Mouse (Mus musculus): ENCODE measurements around the gene Xlr3a. TPM values are rescaled to one million over a fixed set of nuclear protein-coding genes. Genes with fewer than 3 reads are reported as not detected.
"Not testable (repeated sequence)": the region's sequence is repeated elsewhere in the genome, so short reads cannot be mapped to it uniquely, and the experiment has no call there.

The Xlr3a gene
- 1.9 and 2.2 TPM in 2 replicates for polyA plus RNA-seq (2014; fragmentation: Nextera tagmentation; extraction: Ambion mirVana)

- ATAC-seq (replicated peaks; ENCODE audit: insufficient number of reproducible peaks, low FRiP score, low TSS enrichment); H3K27ac ChIP-seq (ENCODE audit: low read depth, low read length); H3K9me3 ChIP-seq (replicated peaks; ENCODE audit: control insufficient read depth, low read length); H3K27me3 ChIP-seq (ENCODE audit: control insufficient read depth, insufficient read depth, low read length); H3K4me2 ChIP-seq; H3K4me1 ChIP-seq (ENCODE audit: control insufficient read depth, insufficient read depth, low read length); H3K4me3 ChIP-seq (ENCODE audit: low read depth, low read length); H3K9ac ChIP-seq (ENCODE audit: low read depth, low read length); H3K36me3 ChIP-seq (ENCODE audit: control insufficient read depth, insufficient read depth, low read length): not testable (repeated sequence)
- whole genome bisulfite sequencing (ENCODE audit: insufficient replicate concordance), result 68% methylated on average over 11 of the region's 13 CpGs
Observed at GRCm38 (mm10) chrX:73096941-73097508, at the start of gene Xlr3a. Xlr3a (minus strand) TSS chrX:73097095.

GRCm38 (mm10) chrX:73143218-73143618 lies 46.3 kb upstream of the Xlr3a start:
- H3K4me1 ChIP-seq (ENCODE audit: control insufficient read depth, insufficient read depth, low read length); H3K27ac ChIP-seq (ENCODE audit: low read depth, low read length); H3K9me3 ChIP-seq (replicated peaks; ENCODE audit: control insufficient read depth, low read length); H3K4me2 ChIP-seq; H3K9ac ChIP-seq (ENCODE audit: low read depth, low read length); H3K4me3 ChIP-seq (ENCODE audit: low read depth, low read length); H3K36me3 ChIP-seq (ENCODE audit: control insufficient read depth, insufficient read depth, low read length); ATAC-seq (replicated peaks; ENCODE audit: insufficient number of reproducible peaks, low FRiP score, low TSS enrichment); H3K27me3 ChIP-seq (ENCODE audit: control insufficient read depth, insufficient read depth, low read length): not testable (repeated sequence)
- no CpG with 5 or more reads among the region's 7 CpGs for WGBS (ENCODE audit: insufficient replicate concordance)

GRCm38 (mm10) chrX:73122859-73123829 lies 26.2 kb upstream of the Xlr3a start:
- H3K27me3 ChIP-seq (ENCODE audit: control insufficient read depth, insufficient read depth, low read length); H3K4me2 ChIP-seq; H3K36me3 ChIP-seq (ENCODE audit: control insufficient read depth, insufficient read depth, low read length); H3K27ac ChIP-seq (ENCODE audit: low read depth, low read length); ATAC-seq (replicated peaks; ENCODE audit: insufficient number of reproducible peaks, low FRiP score, low TSS enrichment); H3K4me3 ChIP-seq (ENCODE audit: low read depth, low read length); H3K4me1 ChIP-seq (ENCODE audit: control insufficient read depth, insufficient read depth, low read length); H3K9me3 ChIP-seq (replicated peaks; ENCODE audit: control insufficient read depth, low read length); H3K9ac ChIP-seq (ENCODE audit: low read depth, low read length): not testable (repeated sequence)
- WGBS (ENCODE audit: insufficient replicate concordance), result no CpG with 5 or more reads among the region's 12 CpGs

- no CpG with 5 or more reads among the region's 7 CpGs for WGBS (ENCODE audit: insufficient replicate concordance)
- ATAC-seq (replicated peaks; ENCODE audit: insufficient number of reproducible peaks, low FRiP score, low TSS enrichment); H3K27ac ChIP-seq (ENCODE audit: low read depth, low read length); H3K9ac ChIP-seq (ENCODE audit: low read depth, low read length); H3K36me3 ChIP-seq (ENCODE audit: control insufficient read depth, insufficient read depth, low read length); H3K9me3 ChIP-seq (replicated peaks; ENCODE audit: control insufficient read depth, low read length); H3K27me3 ChIP-seq (ENCODE audit: control insufficient read depth, insufficient read depth, low read length); H3K4me3 ChIP-seq (ENCODE audit: low read depth, low read length); H3K4me1 ChIP-seq (ENCODE audit: control insufficient read depth, insufficient read depth, low read length); H3K4me2 ChIP-seq: not testable (repeated sequence)
Observed at GRCm38 (mm10) chrX:73116747-73117146, 19.9 kb upstream of the Xlr3a start, which contains the start of gene Gm14685. Gm14685 (plus strand) TSS chrX:73117047.

GRCm38 (mm10) chrX:73082267-73083055 lies 14.4 kb downstream of the Xlr3a start, which contains the start of gene Xlr4a:
Xlr4a (minus strand) TSS chrX:73082478.
- ATAC-seq (replicated peaks; ENCODE audit: insufficient number of reproducible peaks, low FRiP score, low TSS enrichment); H3K36me3 ChIP-seq (ENCODE audit: control insufficient read depth, insufficient read depth, low read length); H3K27ac ChIP-seq (ENCODE audit: low read depth, low read length); H3K9me3 ChIP-seq (replicated peaks; ENCODE audit: control insufficient read depth, low read length); H3K4me2 ChIP-seq; H3K9ac ChIP-seq (ENCODE audit: low read depth, low read length); H3K4me1 ChIP-seq (ENCODE audit: control insufficient read depth, insufficient read depth, low read length); H3K4me3 ChIP-seq (ENCODE audit: low read depth, low read length); H3K27me3 ChIP-seq (ENCODE audit: control insufficient read depth, insufficient read depth, low read length): not testable (repeated sequence)
- WGBS (ENCODE audit: insufficient replicate concordance), result 67% methylated on average over 19 of the region's 19 CpGs

- not testable (repeated sequence) for H3K27me3 ChIP-seq (ENCODE audit: control insufficient read depth, insufficient read depth, low read length); H3K4me3 ChIP-seq (ENCODE audit: low read depth, low read length); H3K4me1 ChIP-seq (ENCODE audit: control insufficient read depth, insufficient read depth, low read length); ATAC-seq (replicated peaks; ENCODE audit: insufficient number of reproducible peaks, low FRiP score, low TSS enrichment); H3K36me3 ChIP-seq (ENCODE audit: control insufficient read depth, insufficient read depth, low read length); H3K9me3 ChIP-seq (replicated peaks; ENCODE audit: control insufficient read depth, low read length); H3K27ac ChIP-seq (ENCODE audit: low read depth, low read length); H3K4me2 ChIP-seq; H3K9ac ChIP-seq (ENCODE audit: low read depth, low read length)
- WGBS (ENCODE audit: insufficient replicate concordance), result 60% methylated on average over 1 of the region's 5 CpGs
Observed at GRCm38 (mm10) chrX:73066765-73067312, 30.1 kb downstream of the Xlr3a start.

- WGBS (ENCODE audit: insufficient replicate concordance), result 39% methylated on average over 7 of the region's 7 CpGs
- H3K4me1 ChIP-seq (ENCODE audit: control insufficient read depth, insufficient read depth, low read length), result 0 out of 2 replicates have a peak, but pooled peaks cover 2% of the 10 kb centered on the region
- peaks cover 7% of the 10 kb centered on the region; the same call in 1 of the 2 replicates for H3K27me3 ChIP-seq (ENCODE audit: control insufficient read depth, insufficient read depth, low read length)
- H3K36me3 ChIP-seq (ENCODE audit: control insufficient read depth, insufficient read depth, low read length), result no peaks in the 10 kb centered on the region
- no peak within 1 kb of the TSS for H3K27ac ChIP-seq (ENCODE audit: low read depth, low read length)
- H3K4me2 ChIP-seq, result peak within 1 kb of the TSS; percentile 56
- no peaks in the 10 kb centered on the region for H3K9me3 ChIP-seq (replicated peaks; ENCODE audit: control insufficient read depth, low read length)
- H3K9ac ChIP-seq (ENCODE audit: low read depth, low read length), result no peak within 1 kb of the TSS
- no peak for ATAC-seq (replicated peaks; ENCODE audit: insufficient number of reproducible peaks, low FRiP score, low TSS enrichment)
- H3K4me3 ChIP-seq (ENCODE audit: low read depth, low read length), result peak within 1 kb of the TSS; percentile 16; the same call in 1 of the 2 replicates
Observed at GRCm38 (mm10) chrX:73064415-73064793, 32.5 kb downstream of the Xlr3a start, which contains the start of gene Pnma3. Pnma3 (plus strand) TSS chrX:73064787.
